Mouse (Mus musculus) natural killer cell, adult 2 months (primary cell): ENCODE measurements around the gene Epn1.
"Not testable (repeated sequence)": the region's sequence is repeated elsewhere in the genome, so short reads cannot be mapped to it uniquely, and the experiment has no call there.

Experiments used
- DNase-seq, 2 experiments: peaks; one replicate each; pipeline ENCODE4 v3.0.0; 2022; ENCODE audit warnings: low spot score in 2 of 2

Gene Epn1

GRCm38 (mm10) chr7:5058631-5059030 is 21.4 kb upstream of the Epn1 start:
- no peak for DNase-seq

- no peak for DNase-seq
Measured at GRCm38 (mm10) chr7:5059421-5059820, 20.6 kb upstream of the Epn1 start.

- peak; percentile 64 to 65 for DNase-seq
Measured at GRCm38 (mm10) chr7:5060239-5060731, 19.8 kb upstream of the Epn1 start.

DNA sequence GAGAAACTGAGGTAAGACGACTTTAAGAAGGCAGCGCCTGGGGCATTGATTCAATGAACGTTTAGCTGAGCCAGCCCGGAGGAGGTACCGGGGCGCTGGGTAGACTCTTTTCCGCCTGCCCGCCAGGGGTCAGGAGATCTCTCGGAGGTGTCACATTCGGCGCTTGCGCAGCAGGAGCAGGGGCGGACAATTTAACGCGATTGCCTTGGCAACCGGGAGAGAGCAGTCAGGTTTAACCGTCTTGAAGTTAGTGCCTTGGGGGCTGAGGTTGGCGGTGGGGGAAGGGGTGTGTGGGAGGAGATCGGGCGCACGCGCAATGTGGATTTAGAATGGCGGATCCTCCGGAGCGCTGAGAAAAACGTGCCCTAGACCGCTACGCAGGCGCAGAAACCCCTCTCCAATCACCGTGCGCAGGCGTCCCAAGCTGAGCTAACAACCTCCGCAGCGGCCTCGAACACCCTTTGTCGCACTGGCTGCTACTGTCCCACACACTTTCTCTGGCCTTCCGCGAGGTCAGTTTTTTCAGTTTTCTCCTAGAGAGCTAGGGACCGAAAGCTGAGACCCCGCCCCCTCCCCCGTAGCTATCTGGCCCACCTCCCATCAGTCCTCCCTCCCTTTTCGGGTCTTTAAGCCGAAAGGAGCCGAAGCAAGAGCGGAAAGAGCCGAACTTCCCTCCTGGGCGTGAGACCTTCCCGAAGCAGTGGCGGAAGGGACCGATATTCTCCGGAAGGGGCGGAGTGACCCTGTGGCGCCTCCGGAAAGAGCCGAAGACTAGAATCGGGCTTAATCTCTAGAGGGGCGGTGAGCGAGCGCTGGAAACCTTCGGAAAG is 18.9 kb upstream of the Epn1 start:
- DNase-seq = peak; percentile 98

DNA sequence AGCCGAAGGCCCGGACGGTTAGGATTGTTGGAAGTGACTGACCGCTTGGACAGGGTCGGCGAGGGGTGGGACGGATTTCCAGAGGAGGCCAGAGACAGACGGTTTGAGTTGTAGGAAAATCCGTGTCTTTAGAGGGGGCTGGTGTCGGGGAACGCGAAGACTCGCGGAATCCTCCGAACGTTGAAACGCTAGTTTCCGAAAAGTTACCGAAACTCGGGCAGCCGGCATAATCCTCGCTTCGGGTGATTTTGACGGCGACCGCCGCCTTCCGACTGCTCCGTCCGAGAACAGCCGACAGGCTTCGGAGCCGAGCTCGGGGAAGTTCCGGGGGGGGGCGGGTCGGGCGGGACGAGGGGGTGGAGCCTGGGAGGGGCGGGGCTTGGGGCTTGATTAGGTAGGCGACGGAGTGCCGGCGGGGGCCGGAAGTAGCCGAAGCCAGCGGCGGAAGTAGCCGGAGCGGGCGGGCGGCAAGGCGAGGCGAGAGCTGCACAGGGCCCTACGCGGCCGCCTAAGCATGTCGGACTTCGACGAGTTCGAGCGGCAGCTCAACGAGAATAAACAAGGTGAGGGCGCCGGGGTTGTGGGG is 18.2 kb upstream of the Epn1 start, which contains the start of gene U2af2:
U2af2 (plus strand) TSS at position 370 of the 586 bp plus-strand sequence.
- DNase-seq = peak; percentile 92 to 95

DNA sequence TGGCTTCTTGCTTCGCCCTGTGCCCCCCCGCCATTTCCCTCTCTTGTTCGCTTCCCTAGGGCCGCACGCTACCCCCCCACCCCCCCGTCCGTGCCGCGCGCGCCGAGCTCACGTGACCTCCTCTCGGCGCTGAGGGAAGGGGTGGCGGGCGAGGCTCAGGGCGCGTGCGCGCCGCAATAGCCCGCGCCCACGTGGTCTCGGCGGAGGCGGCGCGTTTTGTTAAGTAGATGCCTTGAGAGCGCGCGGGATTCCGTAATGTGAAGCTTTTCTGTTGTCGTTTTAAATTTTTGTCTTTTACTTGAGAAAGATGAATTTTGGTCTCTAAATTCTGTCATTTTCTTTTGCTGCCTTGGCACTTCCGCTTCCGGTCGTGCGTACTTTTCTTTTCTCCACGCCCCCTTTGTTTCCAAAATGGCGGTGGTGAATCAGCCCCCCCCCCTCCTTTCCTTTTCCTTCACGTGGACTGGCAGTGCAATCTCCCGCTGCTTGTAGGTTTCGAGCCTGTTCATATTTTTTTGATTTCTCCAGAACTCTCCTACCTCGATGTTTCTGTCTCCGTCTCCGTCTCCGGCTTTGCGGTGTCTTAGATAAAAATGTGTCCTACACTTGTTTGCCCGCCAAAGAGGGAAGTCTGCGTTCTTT is 17.6 kb upstream of the Epn1 start:
- peak; percentile 73 to 79 for DNase-seq

GRCm38 (mm10) chr7:5064886-5065285 is 15.1 kb upstream of the Epn1 start:
- DNase-seq = no peak

- no peak for DNase-seq
Measured at GRCm38 (mm10) chr7:5073586-5073985, 6.4 kb upstream of the Epn1 start.

GRCm38 (mm10) chr7:5074984-5075383 is 5.1 kb upstream of the Epn1 start:
- no peak for DNase-seq

GRCm38 (mm10) chr7:5076931-5077330 is 3.1 kb upstream of the Epn1 start:
- no peak for DNase-seq

DNA sequence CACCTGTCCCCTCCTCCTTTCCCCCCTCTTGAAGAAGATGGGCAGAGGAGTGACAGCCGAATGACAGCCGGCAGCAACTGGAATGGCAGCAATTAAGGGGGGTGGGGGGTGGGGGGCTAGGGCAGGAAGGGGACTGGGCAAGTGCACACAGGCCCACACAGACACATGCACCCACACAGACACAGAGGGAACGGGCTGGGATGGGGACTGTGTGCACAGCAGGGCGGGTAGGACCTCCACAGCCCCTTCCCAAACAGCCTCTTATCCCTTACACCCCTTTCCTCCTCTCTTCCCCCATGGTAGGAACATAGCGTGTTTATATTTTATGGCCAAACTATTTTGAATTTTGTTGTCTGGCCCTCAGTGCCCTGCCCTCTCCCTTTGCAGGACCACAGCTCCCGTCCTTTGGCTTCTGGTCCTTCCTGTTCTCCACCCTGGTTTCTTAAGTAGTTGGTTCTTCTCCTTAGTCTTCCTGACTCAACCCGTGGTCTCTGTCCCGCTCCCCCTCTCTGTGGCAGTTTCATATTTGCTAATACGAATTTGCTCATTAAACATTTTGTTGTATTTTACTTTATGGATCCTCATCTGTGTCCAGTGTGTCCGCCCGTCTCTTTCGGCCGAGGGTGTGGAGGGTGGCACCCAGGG is 548 bp upstream of the Epn1 start:
- DNase-seq = not testable (repeated sequence)

DNA sequence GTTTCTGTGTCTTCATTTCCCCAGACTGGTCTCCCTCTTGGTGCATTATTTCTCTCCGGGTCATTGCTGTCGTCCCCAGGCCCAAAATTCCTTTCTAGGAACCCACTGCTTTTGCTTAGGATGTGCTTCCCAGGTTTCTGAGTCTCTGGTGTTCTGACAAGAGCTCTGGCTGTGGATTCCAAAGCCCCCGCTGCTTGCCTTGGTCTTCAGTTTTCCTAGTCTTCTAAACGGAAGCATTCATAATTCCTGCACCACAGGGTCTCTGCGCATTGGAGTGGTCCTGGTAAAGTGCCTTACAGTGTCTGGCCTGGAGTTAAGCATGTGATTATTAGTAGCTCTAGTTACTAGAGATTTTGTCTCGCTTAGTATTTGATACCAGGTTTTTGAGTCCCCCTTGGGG is 780 bp downstream of the Epn1 start:
- no peak for DNase-seq

GRCm38 (mm10) chr7:5081241-5081640 is 1.2 kb downstream of the Epn1 start:
- DNase-seq = no peak

DNA sequence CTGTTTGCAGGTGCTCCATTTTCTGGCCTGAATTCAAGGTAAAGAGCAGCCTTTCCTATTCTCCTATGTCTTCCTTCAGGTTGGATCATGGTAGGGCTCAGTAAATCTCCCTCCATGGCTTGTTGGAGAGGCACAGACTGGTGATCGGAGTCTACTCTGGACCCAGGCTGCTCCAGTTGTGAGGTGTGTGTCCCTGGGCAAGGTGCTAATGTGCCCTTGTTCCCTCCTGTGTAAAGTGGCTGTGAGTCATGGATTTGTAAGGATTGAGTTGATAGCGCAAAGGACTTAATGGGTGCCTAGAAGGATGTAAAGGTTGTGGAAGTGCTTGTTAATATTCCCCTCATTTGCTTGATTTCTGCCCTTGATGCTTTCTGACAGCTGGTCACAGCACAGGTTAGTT is 1.9 kb downstream of the Epn1 start:
- DNase-seq = no peak

GRCm38 (mm10) chr7:5083325-5084105 is 3.5 kb downstream of the Epn1 start:
- DNase-seq = peak in 1 of 2 experiments; percentile 59

GRCm38 (mm10) chr7:5085512-5085911 is 5.5 kb downstream of the Epn1 start:
- no peak for DNase-seq

- DNase-seq = no peak
Measured at GRCm38 (mm10) chr7:5086921-5087440, 6.9 kb downstream of the Epn1 start.

DNA sequence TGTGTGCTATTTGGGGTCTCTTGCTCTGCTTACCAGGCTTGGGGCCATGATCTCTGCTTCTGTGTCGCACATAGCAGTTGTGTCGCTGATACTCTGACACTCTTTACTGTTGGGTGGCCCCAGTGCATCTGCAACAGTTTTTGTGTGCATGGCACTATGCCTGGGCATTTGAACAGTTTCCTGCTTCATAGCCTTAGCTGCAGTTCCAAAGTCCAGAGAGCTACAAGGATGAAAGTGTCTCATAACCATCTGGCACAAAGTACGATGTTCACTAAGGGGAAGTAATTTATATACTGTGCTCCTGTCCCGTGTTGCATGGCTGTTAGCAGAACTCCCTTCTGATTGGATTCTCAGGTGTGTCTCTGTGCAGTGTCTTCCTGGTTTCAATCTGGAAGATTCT is 7.9 kb downstream of the Epn1 start:
- no peak for DNase-seq

DNA sequence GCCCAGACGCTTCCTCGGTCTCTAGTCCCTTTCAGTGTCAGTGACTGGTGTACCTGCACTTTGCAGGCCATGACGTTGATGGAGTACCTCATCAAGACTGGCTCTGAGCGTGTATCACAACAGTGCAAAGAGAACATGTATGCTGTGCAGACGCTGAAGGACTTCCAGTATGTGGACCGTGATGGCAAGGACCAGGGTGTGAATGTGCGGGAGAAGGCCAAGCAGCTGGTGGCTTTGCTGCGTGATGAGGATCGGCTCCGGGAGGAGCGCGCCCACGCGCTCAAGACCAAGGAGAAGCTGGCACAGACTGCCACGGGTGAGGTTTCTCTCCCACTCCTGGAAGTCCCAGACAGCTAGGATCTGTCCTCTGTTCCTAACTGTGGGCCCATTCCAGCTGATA is 9.8 kb downstream of the Epn1 start:
- no peak for DNase-seq

DNA sequence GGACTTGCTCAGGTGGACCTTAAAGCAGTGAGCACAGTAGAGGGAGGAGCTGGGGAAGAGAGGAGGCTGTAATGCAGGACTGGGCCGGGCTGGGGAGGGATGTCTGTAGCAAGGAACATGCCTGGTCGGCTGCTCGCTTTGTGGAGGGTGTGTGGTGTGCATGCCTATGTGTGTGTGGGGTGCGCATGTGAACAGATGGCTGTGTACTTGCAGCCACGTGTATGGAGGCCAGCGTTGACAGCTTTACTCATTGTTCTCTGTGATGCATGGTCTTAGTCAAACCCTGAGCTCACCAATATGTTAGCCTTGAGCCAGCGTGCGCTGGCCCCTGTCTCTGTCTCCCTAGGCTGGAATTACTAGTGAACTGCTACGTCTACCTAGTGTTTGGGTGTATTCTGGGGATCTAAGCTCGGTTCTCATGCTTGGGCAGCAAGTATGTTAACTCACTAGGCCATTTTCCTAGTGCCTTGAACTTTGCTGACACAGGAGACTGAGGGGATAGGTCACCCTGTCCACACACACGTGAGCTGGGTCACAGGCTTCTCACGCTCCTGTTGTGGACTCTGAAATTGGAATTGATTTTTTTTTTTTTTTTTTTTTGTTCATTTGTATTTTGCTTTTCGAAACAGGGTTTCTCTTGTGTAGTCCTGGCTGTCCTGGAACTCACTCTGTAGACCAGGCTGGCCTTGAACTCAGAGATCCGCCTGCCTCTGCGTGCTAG is 11.1 kb downstream of the Epn1 start:
- no peak for DNase-seq
